Mouse (Mus musculus): ENCODE data around the gene Mettl3.

DNA sequence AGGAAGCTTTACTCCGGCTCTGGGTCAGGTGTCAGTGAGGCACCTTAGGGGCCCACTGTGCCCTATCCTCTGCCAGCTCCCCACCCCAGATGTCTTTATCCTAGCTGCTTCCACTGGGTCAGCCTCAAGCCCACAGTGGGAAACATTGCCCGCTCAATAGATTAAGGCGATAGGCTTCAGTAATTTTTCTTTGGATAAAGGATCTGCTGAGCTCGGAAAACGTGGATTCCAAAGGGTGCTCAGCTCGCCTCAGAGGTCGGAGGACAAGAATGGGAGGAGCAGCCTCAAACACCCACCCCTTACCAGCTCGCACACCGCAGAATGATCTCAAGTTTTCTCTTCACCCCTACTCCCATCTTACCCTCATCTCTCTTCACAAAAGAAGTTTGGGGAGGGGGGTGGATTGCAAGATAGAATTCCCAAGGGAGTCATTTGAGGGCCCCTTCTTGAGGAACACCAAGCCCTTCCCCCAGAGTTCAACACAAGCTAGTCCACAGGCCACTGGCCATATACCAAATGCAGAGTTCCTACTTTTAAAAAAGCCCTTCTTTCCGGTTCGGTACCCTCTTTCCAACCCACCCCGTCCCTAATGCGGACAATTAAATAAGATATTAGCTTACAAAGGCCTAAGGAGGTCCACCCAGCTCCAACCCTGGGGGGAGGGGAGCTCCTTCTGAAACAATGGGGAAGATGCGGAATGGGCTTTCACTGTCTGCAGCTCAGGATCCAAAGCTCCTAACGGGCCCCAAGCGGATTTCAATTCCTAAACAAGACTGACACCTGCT is 11.7 kb upstream of the Mettl3 start:
- TF ChIP-seq POLR2A (IDR thresholded peaks at IDR 0.05; ENCODE audit: borderline replicate concordance, low read depth, low read length) (no peak), CTCF (IDR thresholded peaks at IDR 0.05; ENCODE audit: low read depth, low read length) (no peak)

Measured in bone marrow macrophage, adult 2 months (primary cell).